Mouse (Mus musculus) CD4-positive naive resting alpha-beta T cell, adult 57 days (primary cell): ENCODE results near the gene Cmc1. TPM values are rescaled to one million over a fixed set of nuclear protein-coding genes. Genes with fewer than 3 reads are reported as not detected.

Experiments used
- total RNA-seq: library from RNA; stranded (reverse); gene quantifications from one replicate; pipeline ENCODE4 v1.2.4, GENCODE M21; 2023

Cmc1 gene
- total RNA-seq: 25.6 TPM

GRCm38 (mm10) chr9:118149407-118150402, at the start of gene Cmc1:
TSS of gene Cmc1 (minus strand) at chr9:118150177.

GRCm38 (mm10) chr9:118040218-118041021, 109.6 kb downstream of the Cmc1 start, which contains the start of gene Azi2:
TSS of gene Azi2 (plus strand) at chr9:118040499.

Other genes starting within 250 kb of the Cmc1 start
- 173 TPM for gene Azi2, start 109.7 kb downstream of the Cmc1 start, total RNA-seq